Mouse (Mus musculus) liver, adult 2 months (tissue): Measurements from ENCODE around the gene Notch2.

Experiments
- CTCF ChIP-seq: fragments of 200-500 bp; IDR thresholded peaks from 2 replicates; pipeline ENCODE4 v1.5.1; 2011; ENCODE audit warnings: low read depth, low read length, control low read depth
- POLR2A ChIP-seq: fragments of 200-500 bp; IDR thresholded peaks from 2 replicates; pipeline ENCODE4 v1.6.1; 2011; ENCODE audit warnings: low read length, control low read depth; ENCODE audit not compliant: insufficient read depth; ENCODE audit errors: extremely low read depth

- TF ChIP-seq CTCF, result no peak
- TF ChIP-seq POLR2A, result no peak
These were observed 146.0 kb downstream of the Notch2 start for GRCm38 (mm10) chr3:98159289-98159688.
